Mouse (Mus musculus) hindbrain, embryonic 11.5 days (tissue): Measurements from ENCODE around the gene Dpf2. TPM values are rescaled to one million over a fixed set of nuclear protein-coding genes. Genes with fewer than 3 reads are reported as not detected.
"Not testable (repeated sequence)": the region's sequence is repeated elsewhere in the genome, so short reads cannot be mapped to it uniquely, and the experiment has no call there.

ENCODE experiments used
- ATAC-seq: fragments of 200-750 bp; cut with Nextera tagmentation; 2 replicates; pipeline ENCODE4 v1.8.0; 2017; ENCODE audit warnings: mild to moderate bottlenecking, moderate TSS enrichment, moderate library complexity; ENCODE audit not compliant: low FRiP score
- DNase-seq: peaks from one replicate; pipeline ENCODE4 v3.0.0-alpha.2; 2015; ENCODE audit warnings: low spot score
- H3K27ac ChIP-seq: fragments of 300-500 bp; sonication (generic); 2 replicates; pipeline ENCODE4 v1.5.1; 2014; ENCODE audit warnings: mild to moderate bottlenecking, low read depth, low read length
- H3K27me3 ChIP-seq: fragments of 300-500 bp; sonication (generic); 2 replicates; pipeline ENCODE4 v1.6.1; 2014; ENCODE audit warnings: mild to moderate bottlenecking, low read length, moderate library complexity, mixed read lengths; ENCODE audit not compliant: control insufficient read depth, insufficient read depth
- H3K36me3 ChIP-seq: fragments of 300-500 bp; sonication (generic); 2 replicates; pipeline ENCODE4 v1.6.1; 2014; ENCODE audit warnings: mild to moderate bottlenecking, low read length, moderate library complexity, mixed read lengths; ENCODE audit not compliant: control insufficient read depth, insufficient read depth
- H3K4me1 ChIP-seq: fragments of 300-500 bp; sonication (generic); replicated peaks from 2 replicates; pipeline ENCODE4 v1.6.1; 2014; ENCODE audit warnings: low read length, mixed read lengths; ENCODE audit not compliant: control insufficient read depth, insufficient read depth
- H3K4me2 ChIP-seq: fragments of 300-500 bp; sonication (generic); replicated peaks from 2 replicates; pipeline ENCODE4 v1.6.1; 2014; ENCODE audit warnings: mild to moderate bottlenecking, low read depth, low read length
- H3K4me3 ChIP-seq: fragments of 300-500 bp; sonication (generic); 2 replicates; pipeline ENCODE4 v1.5.1; 2014; ENCODE audit warnings: low read depth, low read length
- H3K9ac ChIP-seq: fragments of 300-500 bp; sonication (generic); 2 replicates; pipeline ENCODE4 v1.6.1; 2014; ENCODE audit warnings: low read depth, low read length
- H3K9me3 ChIP-seq: fragments of 300-500 bp; sonication (generic); 2 replicates; pipeline ENCODE4 v1.6.1; 2016; ENCODE audit warnings: low read length; ENCODE audit not compliant: control insufficient read depth
- WGBS: fragments of 180-500 bp; shearing (Covaris S2); extraction: QIAGEN DNeasy Blood & Tissue Kit; methylation state at CpG from one replicate; pipeline ENCODE4 v1.1.7; 2014; 5-methylcytosine and 5-hydroxymethylcytosine counted together
- polyA plus RNA-seq: library from polyadenylated mRNA; unstranded; fragments of >200 nt; fragmentation: Nextera tagmentation; extraction: Ambion mirVana; gene quantifications from 2 replicates; pipeline ENCODE4 v1.2.1, GENCODE M21; 2014

Dpf2 gene
- polyA plus RNA-seq, 1 experiment from 2014 or later = 154 TPM

- Histone ChIP-seq H3K4me2 (0 out of 2 replicates have a peak overlapping the region, but pooled peaks have one; percentile 5), H3K9me3 (no peaks in the 10 kb centered on the region), H3K4me3 (no peak overlapping the region), H3K36me3 (peaks cover 4% of the 10 kb centered on the region; the same call in 1 of the 2 replicates), H3K27me3 (no peaks in the 10 kb centered on the region), H3K4me1 (peaks cover 2% of the 10 kb centered on the region; the same call in 1 of the 2 replicates), H3K27ac (0 out of 2 replicates have a peak overlapping the region, but pooled peaks have one; percentile 5), H3K9ac (no peak overlapping the region)
- ATAC-seq (no peak), DNase-seq (no peak)
- 94% methylated on average over 7 of the region's 7 CpGs for WGBS
These were observed 20.5 kb downstream of the Dpf2 start for GRCm38 (mm10) chr19:5892262-5892661.

GRCm38 (mm10) chr19:5891521-5892258 lies 21.1 kb downstream of the Dpf2 start:
- Histone ChIP-seq H3K27me3 (no peaks in the 10 kb centered on the region), H3K4me3 (no peak overlapping the region), H3K36me3 (peaks cover 3% of the 10 kb centered on the region; the same call in 1 of the 2 replicates), H3K4me1 (peaks cover 2% of the 10 kb centered on the region; the same call in 1 of the 2 replicates), H3K9me3 (no peaks in the 10 kb centered on the region), H3K4me2 (no peak overlapping the region), H3K9ac (no peak overlapping the region), H3K27ac (0 out of 2 replicates have a peak overlapping the region, but pooled peaks have one; percentile 5)
- WGBS = 88% methylated on average over 12 of the region's 12 CpGs
- DNase-seq = no peak
- ATAC-seq = no peak

- no peaks in the 10 kb centered on the region for H3K9me3 ChIP-seq
- no peaks in the 10 kb centered on the region for H3K27me3 ChIP-seq
- H3K4me3 ChIP-seq = no peak overlapping the region
- no peak overlapping the region for H3K9ac ChIP-seq
- peaks cover 2% of the 10 kb centered on the region; the same call in 1 of the 2 replicates for H3K4me1 ChIP-seq
- no peak for DNase-seq
- no peaks in the 10 kb centered on the region for H3K36me3 ChIP-seq
- no peak overlapping the region for H3K27ac ChIP-seq
- WGBS = 78% methylated on average over 4 of the region's 4 CpGs
- no peak overlapping the region for H3K4me2 ChIP-seq
- ATAC-seq = no peak
These were observed 23.6 kb downstream of the Dpf2 start for GRCm38 (mm10) chr19:5889211-5889610.

- Histone ChIP-seq H3K9ac (no peak overlapping the region), H3K9me3 (no peaks in the 10 kb centered on the region), H3K4me3 (no peak overlapping the region), H3K27me3 (no peaks in the 10 kb centered on the region), H3K4me1 (no peaks in the 10 kb centered on the region), H3K4me2 (no peak overlapping the region), H3K36me3 (no peaks in the 10 kb centered on the region), H3K27ac (no peak overlapping the region)
- DNase-seq (no peak), ATAC-seq (no peak)
- WGBS = 86% methylated on average over 3 of the region's 3 CpGs
These were observed 25.5 kb downstream of the Dpf2 start for GRCm38 (mm10) chr19:5887234-5887815.

DNA sequence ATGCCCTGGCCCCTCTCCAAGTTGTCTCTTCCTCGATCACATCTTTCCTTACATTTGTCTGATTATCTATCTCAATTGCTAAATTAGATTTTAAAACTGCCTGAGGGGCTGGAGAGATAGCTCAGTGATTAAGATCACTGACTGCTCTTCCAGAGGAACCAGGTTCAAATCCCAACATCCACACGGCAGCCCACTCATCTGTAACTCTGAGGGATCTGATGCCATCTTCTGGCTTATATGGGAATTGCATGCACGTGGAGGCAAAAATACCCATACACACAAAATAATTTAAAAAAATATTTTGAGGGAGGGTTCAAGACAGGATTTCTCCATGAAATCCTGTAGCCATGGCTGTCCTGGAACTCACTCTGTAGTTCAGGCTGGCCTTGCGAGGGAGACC lies 27.0 kb downstream of the Dpf2 start:
- no peak overlapping the region for H3K27ac ChIP-seq
- DNase-seq (peak; percentile 43), ATAC-seq (no peak)
- no peak overlapping the region for H3K4me3 ChIP-seq
- WGBS = 65% methylated on average over 4 of the region's 4 CpGs
- no peaks in the 10 kb centered on the region for H3K36me3 ChIP-seq
- no peak overlapping the region for H3K4me2 ChIP-seq
- no peak overlapping the region for H3K9ac ChIP-seq
- H3K9me3 ChIP-seq = no peaks in the 10 kb centered on the region
- no peaks in the 10 kb centered on the region for H3K4me1 ChIP-seq
- no peaks in the 10 kb centered on the region for H3K27me3 ChIP-seq

DNA sequence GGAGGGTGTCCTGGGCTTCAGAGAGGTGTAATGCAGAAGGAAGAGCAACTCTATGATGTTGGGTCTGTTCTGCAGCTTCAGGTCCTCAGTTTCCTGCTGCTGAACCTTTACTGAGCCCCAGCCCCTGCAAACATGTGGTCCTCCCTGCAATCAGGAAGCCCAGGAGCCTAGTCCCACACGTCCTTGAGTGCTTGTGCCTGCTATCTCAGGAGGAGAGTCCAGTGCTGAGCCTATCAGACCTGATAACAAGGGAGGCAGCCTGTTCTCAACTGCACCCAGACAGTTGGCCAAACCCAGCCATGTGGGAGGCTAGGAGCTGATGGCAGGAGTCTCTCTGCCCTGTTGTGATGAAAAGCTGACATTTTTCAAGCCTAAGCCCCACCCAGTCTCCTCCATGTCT lies 28.9 kb downstream of the Dpf2 start:
- no peak for DNase-seq
- Histone ChIP-seq H3K4me2 (no peak overlapping the region), H3K4me3 (no peak overlapping the region), H3K9me3 (no peaks in the 10 kb centered on the region), H3K9ac (no peak overlapping the region), H3K36me3 (no peaks in the 10 kb centered on the region), H3K27ac (no peak overlapping the region), H3K27me3 (no peaks in the 10 kb centered on the region), H3K4me1 (no peaks in the 10 kb centered on the region)
- WGBS = 75% methylated on average over 1 of the region's 1 CpGs
- ATAC-seq = no peak

DNA sequence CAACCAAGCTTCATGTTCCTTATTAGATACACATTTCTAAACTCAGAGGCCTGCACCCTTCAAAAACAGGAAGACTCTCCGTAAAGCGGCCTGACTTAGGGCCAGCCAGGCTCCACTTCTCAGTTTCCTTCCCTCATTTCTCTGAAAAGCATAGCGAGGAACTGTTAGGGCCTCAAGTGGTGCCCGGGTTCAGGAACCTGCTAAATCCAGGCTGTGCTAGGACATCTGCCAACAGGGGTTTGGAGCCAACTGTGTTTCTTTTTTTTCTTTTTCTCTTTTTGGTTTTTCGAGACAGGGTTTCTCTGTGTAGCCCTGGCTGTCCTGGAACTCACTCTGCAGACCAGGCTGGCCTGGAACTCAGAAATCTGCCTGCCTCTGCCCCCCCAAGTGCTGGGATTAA lies 30.7 kb downstream of the Dpf2 start:
- H3K4me1 ChIP-seq, H3K27me3 ChIP-seq, H3K9me3 ChIP-seq, H3K4me2 ChIP-seq, DNase-seq, H3K36me3 ChIP-seq, H3K4me3 ChIP-seq, H3K9ac ChIP-seq, ATAC-seq, H3K27ac ChIP-seq: not testable (repeated sequence)
- WGBS = 84% methylated on average over 5 of the region's 5 CpGs

DNA sequence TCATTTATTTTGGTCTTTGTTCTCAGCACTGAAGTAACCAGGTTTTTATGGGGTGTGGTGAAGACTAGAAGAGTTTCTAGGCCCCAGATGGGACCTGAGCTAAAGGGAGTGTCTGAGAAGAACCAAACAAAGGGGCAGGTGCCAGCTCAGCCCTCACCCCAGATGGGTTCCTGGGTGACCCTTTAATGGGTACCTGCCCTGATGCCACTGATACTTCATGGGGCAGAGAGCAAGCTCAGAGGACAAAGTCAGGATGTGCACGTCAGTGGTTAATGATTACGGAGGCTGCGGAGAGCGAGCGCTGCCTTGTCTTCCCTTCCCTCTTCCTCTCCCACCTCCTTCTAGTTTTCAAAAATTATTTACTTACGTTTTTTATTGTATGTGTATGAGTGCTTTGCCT lies 31.7 kb downstream of the Dpf2 start:
- DNase-seq (no peak), ATAC-seq (no peak)
- Histone ChIP-seq H3K36me3 (no peaks in the 10 kb centered on the region), H3K9ac (no peak overlapping the region), H3K4me3 (no peak overlapping the region), H3K4me2 (no peak overlapping the region), H3K9me3 (no peaks in the 10 kb centered on the region), H3K4me1 (no peaks in the 10 kb centered on the region), H3K27ac (no peak overlapping the region), H3K27me3 (no peaks in the 10 kb centered on the region)
- WGBS = 93% methylated on average over 6 of the region's 6 CpGs

DNA sequence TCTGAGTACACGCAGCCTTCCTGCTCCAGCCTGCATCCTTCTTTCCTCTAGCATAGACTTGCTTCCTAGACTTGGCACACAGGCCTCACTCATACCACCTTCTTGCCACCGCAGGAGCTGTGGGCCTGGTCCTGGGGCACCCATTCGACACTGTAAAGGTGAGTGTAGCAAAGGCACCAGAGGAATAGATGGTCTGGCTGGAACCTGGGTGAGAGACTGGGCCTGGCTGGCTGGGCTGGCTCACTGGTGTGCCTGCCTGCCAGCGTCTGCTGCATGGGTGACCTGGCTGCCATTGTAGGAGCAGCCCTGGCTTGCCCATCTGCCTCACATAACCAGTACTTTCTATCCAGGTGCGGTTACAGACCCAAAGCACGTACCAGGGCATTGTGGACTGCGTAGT lies 33.1 kb downstream of the Dpf2 start:
- no peaks in the 10 kb centered on the region for H3K9me3 ChIP-seq
- H3K4me3 ChIP-seq = no peak overlapping the region
- WGBS = 85% methylated on average over 7 of the region's 7 CpGs
- ATAC-seq (no peak), DNase-seq (no peak)
- no peaks in the 10 kb centered on the region for H3K27me3 ChIP-seq
- H3K4me2 ChIP-seq = no peak overlapping the region
- H3K36me3 ChIP-seq = no peaks in the 10 kb centered on the region
- H3K9ac ChIP-seq = no peak overlapping the region
- H3K4me1 ChIP-seq = 0 out of 2 replicates have a peak, but pooled peaks cover 2% of the 10 kb centered on the region
- H3K27ac ChIP-seq = no peak overlapping the region
